Mouse (Mus musculus) lung, embryonic 15.5 days (tissue): Measurements from ENCODE around the gene Ptgr1. TPM values are rescaled to one million over a fixed set of nuclear protein-coding genes. Genes with fewer than 3 reads are reported as not detected.

ENCODE experiments used
- polyA plus RNA-seq: library from polyadenylated mRNA; unstranded; fragments of >200 nt; fragmentation: Nextera tagmentation; extraction: Ambion mirVana; gene quantifications from 2 replicates; pipeline ENCODE4 v1.2.1, GENCODE M21; 2015

Ptgr1 gene
- polyA plus RNA-seq, 1 experiment from 2014 or later: 36.1 TPM

Other genes starting within 250 kb of the Ptgr1 start
- not detected in 2 replicates for gene Olfr267, start 199.4 kb downstream of the Ptgr1 start, polyA plus RNA-seq
- 26.6 and 26.7 TPM in 2 replicates for gene Ecpas, start 74.4 kb downstream of the Ptgr1 start, polyA plus RNA-seq
- 0.24 and 0.36 TPM in 2 replicates for gene Zkscan16, start 43.5 kb downstream of the Ptgr1 start, polyA plus RNA-seq
- 12.7 and 13.1 TPM in 2 replicates for gene Dnajc25, start 7.9 kb upstream of the Ptgr1 start, polyA plus RNA-seq
- gene Gm20503, start 16.1 kb upstream of the Ptgr1 start, polyA plus RNA-seq: 12.7 and 15.2 TPM in 2 replicates
- 116 and 125 TPM in 2 replicates for gene Gng10, start 48.0 kb upstream of the Ptgr1 start, polyA plus RNA-seq
- not detected in 2 replicates for gene AI481877, start 151.9 kb upstream of the Ptgr1 start, polyA plus RNA-seq
- gene Ugcg, start 202.1 kb upstream of the Ptgr1 start, polyA plus RNA-seq: 10.0 and 12.1 TPM in 2 replicates